Comparison of ENCODE assay signal across 10 mouse cellular contexts in genomic region chr11:17192151-17192844, GRCm38 (mm10). TPM values are rescaled to one million over a fixed set of nuclear protein-coding genes. Genes with fewer than 3 reads are reported as not detected.
DNase-seq lines count a peak whose midpoint lies in the region; ATAC-seq and TF ChIP-seq lines count a peak whose summit lies in the region.
"Had no signal": no experiment of that assay in that cellular context is flagged by ENCODE, and none has a peak within 500 bp of the region (broad histone marks: within the 10 kb centered on the region; RNA-seq: fewer than 3 reads in every experiment).

No protein-coding gene starts in this region.

- DNase-seq in forebrain, postnatal 0 days = no peak
- DNase-seq in forebrain, embryonic 14.5 days (ENCODE audit: low spot score) = no peak
- peak; percentile 41 for DNase-seq in 416B (ENCODE audit: low read depth)
- peak; percentile 17 for DNase-seq in brain, embryonic 14.5 days (ENCODE audit: low read depth)
- DNase-seq in gastrocnemius, postnatal 14 days = no peak
- no peak for DNase-seq in cerebellum, postnatal 36 days
- no peak for DNase-seq in adrenal gland, postnatal 14 days
- DNase-seq: cerebellum, adult 2 months had no signal

- intact Hi-C loops in gastrocnemius, postnatal 14 days (cut with DNase I; ENCODE audit: low total_unique reads) = no loop called here

- TF ChIP-seq CTCF in forebrain, postnatal 0 days (IDR thresholded peaks at IDR 0.05; ENCODE audit: low read depth) = peak; percentile 31
- TF ChIP-seq CTCF in brain, embryonic 14.5 days (IDR thresholded peaks at IDR 0.05; ENCODE audit: borderline replicate concordance, extremely low read depth, insufficient read depth, insufficient read length) = peak; percentile 30; the same call in 1 of the 2 replicates

- no peaks in the 10 kb centered on the region for H3K4me1 ChIP-seq in forebrain, postnatal 0 days (ENCODE audit: insufficient read depth)
- no peaks in the 10 kb centered on the region for H3K4me1 ChIP-seq in forebrain, embryonic 14.5 days (ENCODE audit: control insufficient read depth, insufficient read depth, low read length)
- H3K4me1 ChIP-seq: neural tube, embryonic 12.5 days had no signal

- no peaks in the 10 kb centered on the region for H3K9me3 ChIP-seq in forebrain, postnatal 0 days (ENCODE audit: low read length)
- no peaks in the 10 kb centered on the region for H3K9me3 ChIP-seq in forebrain, embryonic 14.5 days (replicated peaks; ENCODE audit: control insufficient read depth, low read length)
- H3K9me3 ChIP-seq: neural tube, embryonic 12.5 days had no signal

- no peak for TF ChIP-seq POLR2A in brain, embryonic 14.5 days (IDR thresholded peaks at IDR 0.05; ENCODE audit: borderline replicate concordance, extremely low read depth, insufficient read depth, insufficient read length, poor library complexity, severe bottlenecking)

- peaks cover 36% of the 10 kb centered on the region for H3K36me3 ChIP-seq in forebrain, postnatal 0 days (ENCODE audit: insufficient read depth)
- H3K36me3 ChIP-seq in forebrain, embryonic 14.5 days (ENCODE audit: control insufficient read depth, insufficient read depth, low read length) = peaks cover 35% of the 10 kb centered on the region

- ATAC-seq in forebrain, postnatal 0 days = no peak
- ATAC-seq in forebrain, embryonic 14.5 days = no peak
- peak; percentile 84 for ATAC-seq in megakaryocyte progenitor cell, adult 5-6 weeks (replicated peaks; ENCODE audit: poor library complexity)

- H3K9ac ChIP-seq in forebrain, postnatal 0 days = no peak overlapping the region
- H3K9ac ChIP-seq in forebrain, embryonic 14.5 days (ENCODE audit: low read length) = no peak overlapping the region
- H3K9ac ChIP-seq: neural tube, embryonic 12.5 days had no signal

- H3K4me2 ChIP-seq in forebrain, postnatal 0 days (ENCODE audit: low read depth) = no peak overlapping the region
- no peak overlapping the region for H3K4me2 ChIP-seq in forebrain, embryonic 14.5 days (ENCODE audit: low read length)
- H3K4me2 ChIP-seq: neural tube, embryonic 12.5 days had no signal

- no peaks in the 10 kb centered on the region for H3K27me3 ChIP-seq in forebrain, postnatal 0 days (ENCODE audit: insufficient read depth, low read length)
- H3K27me3 ChIP-seq in forebrain, embryonic 14.5 days (replicated peaks; ENCODE audit: control insufficient read depth, insufficient read depth, low read length) = no peaks in the 10 kb centered on the region
- H3K27me3 ChIP-seq: neural tube, embryonic 12.5 days had no signal

- WGBS in forebrain, postnatal 0 days = 47% methylated on average over 9 of the region's 9 CpGs
- 36% methylated on average over 9 of the region's 9 CpGs for WGBS in forebrain, embryonic 14.5 days

- no peak overlapping the region for H3K4me3 ChIP-seq in forebrain, postnatal 0 days (ENCODE audit: low read depth, low read length)
- H3K4me3 ChIP-seq in forebrain, embryonic 14.5 days (ENCODE audit: low read depth, low read length) = no peak overlapping the region
- H3K4me3 ChIP-seq: neural tube, embryonic 12.5 days had no signal

- no peak overlapping the region for H3K27ac ChIP-seq in forebrain, postnatal 0 days (ENCODE audit: low read depth, low read length)
- H3K27ac ChIP-seq in forebrain, embryonic 14.5 days (ENCODE audit: low read depth, low read length) = no peak overlapping the region
- H3K27ac ChIP-seq: neural tube, embryonic 12.5 days had no signal

RNA-seq across cellular contexts. Expression of gene Wdr92, which starts 10.4 kb away (rescaled TPM):
- total RNA-seq in forebrain, postnatal 0 days (2014; rRNA removed) = 11.6 and 13.0 TPM in 2 replicates
- polyA plus RNA-seq in forebrain, postnatal 0 days (2015; fragmentation: Nextera tagmentation; extraction: Ambion mirVana) = 9.8 and 11.9 TPM in 2 replicates
- 22.3 and 25.1 TPM in 2 replicates for polyA plus RNA-seq in forebrain, embryonic 14.5 days (2014; fragmentation: Nextera tagmentation; extraction: Ambion mirVana)
- polyA plus RNA-seq in brain, embryonic 14.5 days (2012; rRNA removed) = 11.2 and 13.2 TPM in 2 replicates
- 20.9 and 26.9 TPM in 2 replicates for total RNA-seq in megakaryocyte progenitor cell, adult 5-6 weeks (2015)
- 24.2 and 39.1 TPM in 2 replicates for total RNA-seq in megakaryocyte progenitor cell, adult 5-6 weeks (2017)
- total RNA-seq in gastrocnemius, postnatal 14 days (2021) = 1 to 10 TPM; 5.0 to 6.6 TPM
- 15.3 and 15.5 TPM in 2 replicates for total RNA-seq in adrenal gland, postnatal 14 days (2021)

RNA-seq across cellular contexts. Expression of gene Pno1, which starts 19.1 kb away (rescaled TPM):
- total RNA-seq in forebrain, postnatal 0 days (2014; rRNA removed) = 42.6 and 48.6 TPM in 2 replicates
- polyA plus RNA-seq in forebrain, postnatal 0 days (2015; fragmentation: Nextera tagmentation; extraction: Ambion mirVana) = 60.4 and 71.0 TPM in 2 replicates
- polyA plus RNA-seq in forebrain, embryonic 14.5 days (2014; fragmentation: Nextera tagmentation; extraction: Ambion mirVana) = 50.2 and 50.4 TPM in 2 replicates
- 10.8 and 13.9 TPM in 2 replicates for polyA plus RNA-seq in brain, embryonic 14.5 days (2012; rRNA removed)
- total RNA-seq in megakaryocyte progenitor cell, adult 5-6 weeks (2015) = 77.6 and 83.7 TPM in 2 replicates
- 112 and 130 TPM in 2 replicates for total RNA-seq in megakaryocyte progenitor cell, adult 5-6 weeks (2017)
- total RNA-seq in gastrocnemius, postnatal 14 days (2021) = 10 to 100 TPM; 43.3 to 45.4 TPM
- total RNA-seq in adrenal gland, postnatal 14 days (2021) = 40.9 and 46.4 TPM in 2 replicates

RNA-seq across cellular contexts. Expression of gene Ppp3r1, which starts 33.2 kb away (rescaled TPM):
- total RNA-seq in forebrain, postnatal 0 days (2014; rRNA removed) = 92.4 and 114 TPM in 2 replicates
- 186 and 224 TPM in 2 replicates for polyA plus RNA-seq in forebrain, postnatal 0 days (2015; fragmentation: Nextera tagmentation; extraction: Ambion mirVana)
- polyA plus RNA-seq in forebrain, embryonic 14.5 days (2014; fragmentation: Nextera tagmentation; extraction: Ambion mirVana) = 126 and 153 TPM in 2 replicates
- 105 and 131 TPM in 2 replicates for polyA plus RNA-seq in brain, embryonic 14.5 days (2012; rRNA removed)
- 56.9 and 72.0 TPM in 2 replicates for total RNA-seq in megakaryocyte progenitor cell, adult 5-6 weeks (2015)
- 57.6 and 69.3 TPM in 2 replicates for total RNA-seq in megakaryocyte progenitor cell, adult 5-6 weeks (2017)
- total RNA-seq in gastrocnemius, postnatal 14 days (2021) = 100 to 1,000 TPM; 164 to 178 TPM
- total RNA-seq in adrenal gland, postnatal 14 days (2021) = 85.5 and 98.9 TPM in 2 replicates

Comparison
In these comparisons a context has a peak if more than half of its experiments do, and no peak if none do; other contexts are left out.
1. DNase-seq: peak in 416B (single experiment) and brain, embryonic 14.5 days (single experiment); none in forebrain, postnatal 0 days (single experiment), forebrain, embryonic 14.5 days (single experiment), gastrocnemius, postnatal 14 days (single experiment), cerebellum, postnatal 36 days (0 of 2) and adrenal gland, postnatal 14 days (single experiment).